Mouse (Mus musculus): ENCODE results near the gene Vstm5. TPM values are rescaled to one million over a fixed set of nuclear protein-coding genes. Genes with fewer than 3 reads are reported as not detected.

The Vstm5 gene
- 5.3 TPM for polyA plus RNA-seq (2014; fragmentation: Illumina TruSeq; extraction: RNeasy Lipid Tissue Mini Kit (QIAGEN cat#74804); ENCODE audit: low read depth, low replicate concordance)

DNA sequence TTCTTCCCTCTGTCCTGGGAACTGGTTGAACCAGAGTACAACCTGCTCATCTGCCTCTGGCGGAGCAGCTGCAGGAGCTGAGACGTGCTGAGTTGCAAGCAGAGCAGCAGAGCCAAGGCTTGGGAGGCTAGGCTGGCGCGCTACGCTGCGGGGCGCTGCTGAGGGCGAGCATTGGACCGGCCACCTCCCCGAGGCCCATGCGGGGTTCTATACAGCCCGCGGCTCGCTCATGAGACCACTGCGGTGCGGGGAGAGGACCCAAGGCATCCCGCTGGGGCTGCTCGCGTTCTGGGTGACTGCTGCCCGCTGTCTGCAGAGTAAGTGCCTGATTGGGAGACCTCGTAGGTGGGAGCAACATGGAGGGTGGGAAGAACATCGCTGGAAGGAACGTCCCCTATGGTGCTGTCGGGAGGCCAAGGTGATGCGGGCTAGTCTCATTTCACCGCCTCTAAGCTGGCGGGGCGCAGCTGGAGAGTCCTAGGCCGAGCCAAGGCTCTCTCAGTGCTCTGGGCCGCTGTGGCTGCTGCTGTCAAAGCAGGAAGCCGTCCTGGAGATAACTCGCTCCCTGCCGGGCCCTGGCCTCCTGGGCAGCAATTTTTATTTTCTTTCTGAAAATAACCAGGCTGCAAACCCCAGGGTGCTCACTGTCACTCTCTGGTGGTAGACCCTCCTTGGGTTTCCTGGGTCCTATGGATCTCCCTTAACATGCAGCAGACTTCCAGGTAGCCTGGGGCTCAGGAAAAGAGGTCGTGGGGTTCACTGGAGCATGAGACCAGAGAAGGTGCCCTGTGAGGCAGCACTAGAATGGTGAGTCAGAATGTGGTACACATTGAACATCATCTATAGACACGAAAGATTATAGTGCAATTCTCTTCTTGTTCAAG is at the start of gene Vstm5:
Vstm5 (plus strand) TSS at position 4 of the 884 bp plus-strand sequence.

DNA sequence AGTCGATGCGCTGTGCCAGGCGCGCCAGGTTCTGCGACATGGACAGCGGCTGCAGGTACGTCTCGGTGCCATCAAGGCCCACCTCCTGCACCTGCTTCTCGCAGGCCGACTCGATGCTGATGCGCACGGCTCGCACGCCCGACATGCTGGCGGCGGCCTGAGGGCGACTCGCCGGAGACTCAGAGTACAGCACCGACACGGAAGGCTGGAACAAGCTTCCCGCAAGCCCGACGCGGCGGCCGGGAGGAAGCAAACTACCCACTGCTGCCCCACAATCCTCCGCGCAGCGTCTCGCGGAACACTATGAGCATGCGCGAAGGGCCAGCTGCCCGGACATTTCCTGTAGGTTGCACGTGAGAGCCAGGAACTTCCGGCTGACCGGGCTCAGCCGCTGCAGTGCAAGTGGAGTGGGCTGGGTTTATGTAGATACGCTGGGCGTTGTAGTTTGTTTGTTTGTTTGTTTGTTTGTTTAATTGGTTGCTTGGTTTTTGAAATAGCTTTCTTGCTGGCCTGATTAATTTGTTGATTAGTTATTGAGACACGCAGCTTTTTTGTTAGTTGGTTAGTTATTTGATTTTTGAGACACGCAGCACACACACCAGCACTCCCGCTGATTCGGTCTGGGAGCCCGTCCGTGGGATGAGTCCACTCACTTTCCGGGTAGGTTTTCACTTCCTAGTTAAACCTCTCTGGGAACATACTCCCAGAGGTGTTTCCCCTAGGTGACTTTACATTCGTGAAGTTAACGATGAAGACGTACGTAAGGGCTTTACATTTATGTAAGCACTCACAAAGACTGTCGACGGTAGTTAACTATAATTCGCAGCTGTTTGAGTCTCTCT is 41.0 kb downstream of the Vstm5 start, which contains the start of gene Med17:
Med17 (minus strand) TSS at position 283 of the 842 bp plus-strand sequence.

DNA sequence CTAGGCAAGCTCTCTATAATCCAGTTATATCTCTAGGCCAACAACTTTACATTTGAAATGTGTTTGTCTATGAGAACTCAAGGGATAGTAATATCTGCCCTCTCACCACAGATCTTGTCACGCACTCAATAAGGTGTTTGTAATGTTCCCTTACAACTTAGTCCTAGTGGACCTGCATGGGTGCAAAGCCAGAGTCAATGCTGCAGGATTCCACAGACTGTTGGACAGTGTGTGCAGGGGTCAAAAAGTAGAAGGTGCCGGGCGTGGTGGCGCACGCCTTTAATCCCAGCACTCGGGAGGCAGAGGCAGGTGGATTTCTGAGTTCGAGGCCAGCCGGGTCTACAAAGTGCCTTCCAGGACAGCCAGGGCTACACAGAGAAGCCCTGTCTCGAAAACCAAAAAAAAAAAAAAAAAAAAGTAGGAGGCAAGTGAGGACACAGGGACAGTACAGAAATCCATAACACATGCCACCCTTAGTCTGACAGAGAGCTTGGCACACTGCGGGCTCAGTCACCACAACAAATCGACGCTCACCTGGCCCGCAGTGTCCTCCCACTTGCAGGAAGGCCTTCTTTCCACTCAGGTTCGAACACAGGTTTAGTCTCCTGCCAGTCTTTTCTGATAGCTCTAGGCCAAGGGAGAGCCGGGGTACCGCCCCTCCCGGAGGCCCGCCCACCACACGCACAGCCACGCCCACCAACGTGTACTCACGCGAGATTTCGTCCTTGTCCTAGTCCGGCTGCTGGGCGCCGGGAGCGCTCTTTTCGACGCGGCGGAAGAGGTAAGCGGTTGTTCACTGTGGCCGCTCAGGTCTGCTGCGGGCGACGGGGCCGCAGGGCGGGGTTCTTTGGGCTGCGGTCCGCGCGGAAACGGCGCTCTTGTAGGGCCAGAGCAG is 66.9 kb downstream of the Vstm5 start, which contains the start of gene Taf1d:
Taf1d (plus strand) TSS at position 712 of the 895 bp plus-strand sequence.

DNA sequence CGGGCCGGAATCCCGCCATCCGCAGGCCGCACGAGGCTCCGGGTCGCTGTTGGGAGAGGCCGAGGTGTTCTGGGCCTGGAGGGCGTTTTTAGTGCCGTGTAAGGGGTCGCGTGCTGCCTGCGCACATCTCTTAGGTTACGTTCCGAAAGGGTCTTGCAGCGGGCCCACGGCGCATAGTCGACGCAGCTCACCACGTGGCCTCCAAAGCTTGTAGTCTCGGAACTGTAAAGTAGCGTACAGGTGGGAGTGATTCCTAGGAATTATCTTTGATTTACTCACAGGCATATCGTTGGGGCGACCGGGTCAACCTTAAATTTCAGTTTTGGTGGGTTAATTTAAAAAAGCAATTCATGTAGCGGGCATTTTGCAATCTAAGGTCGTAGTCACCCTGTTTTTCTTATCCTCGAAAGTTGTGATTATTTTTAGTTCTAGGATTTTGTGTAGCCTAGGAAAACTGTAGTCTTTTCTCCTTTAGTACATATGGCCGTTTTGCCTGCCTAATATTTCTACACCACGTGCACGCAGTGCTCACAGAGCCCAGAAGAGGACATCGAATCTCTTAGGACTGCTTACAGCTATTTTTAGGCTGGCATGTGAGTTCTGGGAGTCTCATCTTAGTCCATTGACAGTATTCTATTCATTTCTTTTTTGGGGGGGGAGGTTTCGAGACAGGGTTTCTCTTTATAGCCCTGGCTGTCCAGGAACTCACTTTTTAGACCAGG is 67.7 kb downstream of the Vstm5 start, which contains the start of gene 4931406C07Rik:
4931406C07Rik (minus strand) TSS at position 51 of the 722 bp plus-strand sequence.

Other genes with a start within 250 kb of the Vstm5 start
- gene Panx1, start 193.6 kb upstream of the Vstm5 start, polyA plus RNA-seq (2014; fragmentation: Illumina TruSeq; extraction: RNeasy Lipid Tissue Mini Kit (QIAGEN cat#74804); ENCODE audit: low read depth, low replicate concordance), result 3.6 TPM
- 0.20 TPM for gene Hephl1, start 126.9 kb upstream of the Vstm5 start, polyA plus RNA-seq (2014; fragmentation: Illumina TruSeq; extraction: RNeasy Lipid Tissue Mini Kit (QIAGEN cat#74804); ENCODE audit: low read depth, low replicate concordance)
- 22.7 TPM for gene Med17, start 40.9 kb downstream of the Vstm5 start, polyA plus RNA-seq (2014; fragmentation: Illumina TruSeq; extraction: RNeasy Lipid Tissue Mini Kit (QIAGEN cat#74804); ENCODE audit: low read depth, low replicate concordance)
- gene Taf1d, start 67.2 kb downstream of the Vstm5 start, polyA plus RNA-seq (2014; fragmentation: Illumina TruSeq; extraction: RNeasy Lipid Tissue Mini Kit (QIAGEN cat#74804); ENCODE audit: low read depth, low replicate concordance), result 33.9 TPM
- 66.6 TPM for gene 4931406C07Rik, start 67.4 kb downstream of the Vstm5 start, polyA plus RNA-seq (2014; fragmentation: Illumina TruSeq; extraction: RNeasy Lipid Tissue Mini Kit (QIAGEN cat#74804); ENCODE audit: low read depth, low replicate concordance)
- 10.8 TPM for gene Cep295, start 118.7 kb downstream of the Vstm5 start, polyA plus RNA-seq (2014; fragmentation: Illumina TruSeq; extraction: RNeasy Lipid Tissue Mini Kit (QIAGEN cat#74804); ENCODE audit: low read depth, low replicate concordance)

Data from adipose tissue, adult 10 weeks (tissue).